Mouse (Mus musculus) lung, postnatal 0 days (tissue): ENCODE data around the gene Itga9.

ENCODE experiments used
- CTCF ChIP-seq: IDR thresholded peaks from 2 replicates; pipeline ENCODE4 v1.5.1; 2016; ENCODE audit warnings: antibody characterized with exemption, mild to moderate bottlenecking
- EP300 ChIP-seq: IDR thresholded peaks from 2 replicates; pipeline ENCODE4 v1.6.1; 2016; ENCODE audit warnings: antibody characterized with exemption, mild to moderate bottlenecking, control low read depth

DNA sequence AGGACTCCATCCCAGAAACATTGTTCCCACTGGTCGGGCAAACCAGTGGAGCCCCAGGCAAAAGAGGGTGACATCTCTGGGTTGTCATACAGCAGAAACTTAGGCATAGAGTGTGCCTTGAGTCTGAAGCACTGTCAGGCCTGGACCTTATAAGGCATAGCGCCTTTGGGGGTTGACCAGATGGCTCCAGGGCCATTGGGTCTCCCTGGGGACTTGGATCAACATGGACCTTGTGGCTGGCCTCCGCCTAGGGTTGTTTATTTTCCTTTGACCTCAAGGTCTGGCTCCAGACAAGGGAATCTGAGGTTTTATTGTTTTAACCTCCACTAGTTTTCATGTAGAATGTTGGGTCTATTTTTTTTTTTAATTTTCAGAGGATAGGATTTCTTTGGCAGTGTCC lies 267.1 kb downstream of the Itga9 start:
- no peak for TF ChIP-seq CTCF
- no peak for TF ChIP-seq EP300
